Comparison of ENCODE assay signal across 1 mouse cellular context in genomic region chr10:128327610-128328009, GRCm38 (mm10).
TF ChIP-seq lines count a peak whose summit lies in the region.

No protein-coding gene starts in this region.

TF ChIP-seq in MEL, 35 proteins besides CTCF, POLR2A, EP300 and RAD21:
- peak; percentile 36; the same call in 1 of the 2 replicates for TF ChIP-seq ZNF384 (IDR thresholded peaks at IDR 0.05; ENCODE audit: low read depth, low read length)
- peak; percentile 57 for TF ChIP-seq SMC3 (IDR thresholded peaks at IDR 0.05; ENCODE audit: low read depth, low read length)
- TF ChIP-seq USF1 (IDR thresholded peaks at IDR 0.05; ENCODE audit: low read depth, low read length) = no peak
- no peak for TF ChIP-seq MAX (IDR thresholded peaks at IDR 0.05; ENCODE audit: low read length)
- TF ChIP-seq KAT2A (conservative IDR thresholded peaks at IDR 0.05; ENCODE audit: low read depth, low read length) = no peak
- no peak for TF ChIP-seq SIN3A (IDR thresholded peaks at IDR 0.05; ENCODE audit: low read length)
